ENCODE assay signal across 11 mouse cellular contexts in genomic region chr5:19264627-19265026, GRCm38 (mm10). TPM values are rescaled to one million over a fixed set of nuclear protein-coding genes. Genes with fewer than 3 reads are reported as not detected.
A peak's percentile ranks its signal among the peaks of the same experiment; 100 is the strongest.
DNase-seq lines count a peak whose midpoint lies in the region; ATAC-seq and TF ChIP-seq lines count a peak whose summit lies in the region.
"Had no signal": no experiment of that assay in that cellular context is flagged by ENCODE, and none has a peak within 500 bp of the region (broad histone marks: within the 10 kb centered on the region; RNA-seq: fewer than 3 reads in every experiment).

No protein-coding gene starts in this region.

- DNase-seq in forebrain, postnatal 0 days = no peak
- DNase-seq in forebrain, embryonic 11.5 days (ENCODE audit: low spot score) = no peak
- no peak for DNase-seq in lung, postnatal 0 days (ENCODE audit: low spot score)
- no peak for DNase-seq in lung, adult 18-20 months
- peak; percentile 66 for DNase-seq in R1 (ENCODE audit: low read depth, low spot score)
- peak; percentile 12 for DNase-seq in retina, postnatal 1 day
- DNase-seq in lung, postnatal 36 days = no peak
- DNase-seq: layer of hippocampus, adult 9-11 months; liver, embryonic 13.5 days had no signal

- TF ChIP-seq EP300 in lung, postnatal 0 days (IDR thresholded peaks at IDR 0.05) = no peak

- no peaks in the 10 kb centered on the region for H3K27me3 ChIP-seq in forebrain, postnatal 0 days (ENCODE audit: insufficient read depth, low read length)
- no peaks in the 10 kb centered on the region for H3K27me3 ChIP-seq in forebrain, embryonic 11.5 days (ENCODE audit: control insufficient read depth, insufficient read depth, low read length)
- H3K27me3 ChIP-seq in lung, postnatal 0 days (replicated peaks; ENCODE audit: insufficient read depth, low read length) = no peaks in the 10 kb centered on the region
- H3K27me3 ChIP-seq: liver, embryonic 13.5 days; midbrain, embryonic 15.5 days had no signal

- H3K4me3 ChIP-seq in forebrain, postnatal 0 days (ENCODE audit: low read depth, low read length) = no peak overlapping the region
- H3K4me3 ChIP-seq in forebrain, embryonic 11.5 days (ENCODE audit: low read depth, low read length) = no peak overlapping the region
- no peak overlapping the region for H3K4me3 ChIP-seq in lung, postnatal 0 days (ENCODE audit: low read depth, low read length)
- H3K4me3 ChIP-seq: liver, embryonic 13.5 days; midbrain, embryonic 15.5 days had no signal

- no peaks in the 10 kb centered on the region for H3K9me3 ChIP-seq in forebrain, postnatal 0 days (ENCODE audit: low read length)
- no peaks in the 10 kb centered on the region for H3K9me3 ChIP-seq in forebrain, embryonic 11.5 days (ENCODE audit: control insufficient read depth, low read length)
- no peaks in the 10 kb centered on the region for H3K9me3 ChIP-seq in lung, postnatal 0 days (ENCODE audit: low read length)
- H3K9me3 ChIP-seq: liver, embryonic 13.5 days; midbrain, embryonic 15.5 days had no signal

- no peak overlapping the region for H3K27ac ChIP-seq in forebrain, postnatal 0 days (ENCODE audit: low read depth, low read length)
- no peak overlapping the region for H3K27ac ChIP-seq in forebrain, embryonic 11.5 days (ENCODE audit: low read depth, low read length)
- H3K27ac ChIP-seq in lung, postnatal 0 days (ENCODE audit: low read length) = no peak overlapping the region
- H3K27ac ChIP-seq: liver, embryonic 13.5 days; midbrain, embryonic 15.5 days had no signal

- WGBS in forebrain, postnatal 0 days = 71% methylated on average over 2 of the region's 2 CpGs
- 72% methylated on average over 2 of the region's 2 CpGs for WGBS in forebrain, embryonic 11.5 days
- 69% methylated on average over 2 of the region's 2 CpGs for WGBS in lung, postnatal 0 days

- TF ChIP-seq CTCF in forebrain, postnatal 0 days (IDR thresholded peaks at IDR 0.05; ENCODE audit: low read depth) = peak; percentile 44
- peak; percentile 44 for TF ChIP-seq CTCF in lung, postnatal 0 days (IDR thresholded peaks at IDR 0.05)

- ATAC-seq in forebrain, postnatal 0 days = no peak
- ATAC-seq in forebrain, embryonic 11.5 days (replicated peaks; ENCODE audit: low FRiP score) = no peak
- no peak for ATAC-seq in lung, postnatal 0 days
- ATAC-seq in granulocyte monocyte progenitor cell, adult 5-6 weeks (replicated peaks; ENCODE audit: poor library complexity, severe bottlenecking) = no peak
- ATAC-seq: midbrain, embryonic 15.5 days had no signal

- H3K9ac ChIP-seq in forebrain, postnatal 0 days = no peak overlapping the region
- H3K9ac ChIP-seq in forebrain, embryonic 11.5 days (ENCODE audit: low read length) = no peak overlapping the region
- H3K9ac ChIP-seq in lung, postnatal 0 days (replicated peaks; ENCODE audit: low read depth) = no peak overlapping the region
- H3K9ac ChIP-seq: liver, embryonic 13.5 days; midbrain, embryonic 15.5 days had no signal

- no peak overlapping the region for H3K4me2 ChIP-seq in forebrain, postnatal 0 days (ENCODE audit: low read depth)
- H3K4me2 ChIP-seq in forebrain, embryonic 11.5 days (ENCODE audit: low read depth, low read length, severe bottlenecking) = no peak overlapping the region
- H3K4me2 ChIP-seq in lung, postnatal 0 days (replicated peaks; ENCODE audit: low read depth, low read length) = no peak overlapping the region
- H3K4me2 ChIP-seq: liver, embryonic 13.5 days; midbrain, embryonic 15.5 days had no signal

- no peaks in the 10 kb centered on the region for H3K4me1 ChIP-seq in forebrain, postnatal 0 days (ENCODE audit: insufficient read depth)
- H3K4me1 ChIP-seq in forebrain, embryonic 11.5 days (replicated peaks; ENCODE audit: control insufficient read depth, insufficient read depth, low read length) = no peaks in the 10 kb centered on the region
- no peaks in the 10 kb centered on the region for H3K4me1 ChIP-seq in lung, postnatal 0 days (ENCODE audit: insufficient read depth, low read depth, low read length)
- H3K4me1 ChIP-seq: liver, embryonic 13.5 days; midbrain, embryonic 15.5 days had no signal

- no peaks in the 10 kb centered on the region for H3K36me3 ChIP-seq in forebrain, postnatal 0 days (ENCODE audit: insufficient read depth)
- H3K36me3 ChIP-seq in forebrain, embryonic 11.5 days (ENCODE audit: control insufficient read depth, insufficient read depth, low read length) = no peaks in the 10 kb centered on the region
- H3K36me3 ChIP-seq in lung, postnatal 0 days (ENCODE audit: insufficient read depth, low read length) = no peaks in the 10 kb centered on the region
- H3K36me3 ChIP-seq: liver, embryonic 13.5 days; midbrain, embryonic 15.5 days had no signal

RNA-seq across cellular contexts. Expression of gene Magi2, which starts 37.8 kb away (rescaled TPM):
- total RNA-seq in forebrain, postnatal 0 days (2014; rRNA removed) = 54.9 and 62.6 TPM in 2 replicates
- polyA plus RNA-seq in forebrain, postnatal 0 days (2015; fragmentation: Nextera tagmentation; extraction: Ambion mirVana) = 6.2 and 17.0 TPM in 2 replicates
- 10.1 and 10.2 TPM in 2 replicates for polyA plus RNA-seq in forebrain, embryonic 11.5 days (2014; fragmentation: Nextera tagmentation; extraction: Ambion mirVana)
- polyA plus RNA-seq in lung, postnatal 0 days (2015; fragmentation: Nextera tagmentation; extraction: Ambion mirVana) = 1.9 and 2.2 TPM in 2 replicates
- total RNA-seq in granulocyte monocyte progenitor cell, adult 5-6 weeks (2014; fragmentation: Nextera tagmentation) = 0.19 and 0.56 TPM in 2 replicates
- 0.34 and 0.57 TPM in 2 replicates for total RNA-seq in granulocyte monocyte progenitor cell, adult 5-6 weeks (2017)

Comparison
In these comparisons a context has a peak if more than half of its experiments do, and no peak if none do; other contexts are left out.
1. DNase-seq: peak in R1 (single experiment) and retina, postnatal 1 day (single experiment); none in forebrain, postnatal 0 days (single experiment), forebrain, embryonic 11.5 days (single experiment), lung, postnatal 0 days (single experiment), lung, adult 18-20 months (0 of 2) and lung, postnatal 36 days (single experiment).